Mouse (Mus musculus) MEL (cell line): Measurements from ENCODE around the gene Cep170.

Source experiments
- CTCF ChIP-seq, 3 experiments: IDR thresholded peaks in 2 of 3; conservative IDR thresholded peaks in 1 of 3; 2 replicates each; pipeline ENCODE4 v1.5.1; 2011 to 2012; ENCODE audit warnings: low read length in 3 of 3, low read depth in 2 of 3, mild to moderate bottlenecking in 2 of 3, improper control_type of control experiment in 1 of 3, inconsistent platforms in 1 of 3, mixed read lengths in 1 of 3, moderate library complexity in 1 of 3; ENCODE audit not compliant: control insufficient read depth in 1 of 3, insufficient read depth in 1 of 3, poor library complexity in 1 of 3, severe bottlenecking in 1 of 3
- POLR2A ChIP-seq, 2 experiments: IDR thresholded peaks; 2 replicates each; pipeline ENCODE4 v1.6.1; 2011 to 2012; ENCODE audit warnings: low read length in 2 of 2, mild to moderate bottlenecking in 2 of 2, control low read depth in 1 of 2, improper control_type of control experiment in 1 of 2, low read depth in 1 of 2, moderate library complexity in 1 of 2; ENCODE audit not compliant: control insufficient read depth in 1 of 2, insufficient read depth in 1 of 2, poor library complexity in 1 of 2
- RAD21 ChIP-seq: IDR thresholded peaks from 2 replicates; pipeline ENCODE4 v1.6.1; 2011; ENCODE audit warnings: mild to moderate bottlenecking, low read depth, low read length, improper control_type of control experiment
- UBTF ChIP-seq: IDR thresholded peaks from 2 replicates; pipeline ENCODE4 v1.6.1; 2012; ENCODE audit warnings: low read depth, mild to moderate bottlenecking, inconsistent platforms, low read length, improper control_type of control experiment, moderate library complexity, borderline replicate concordance; ENCODE audit not compliant: insufficient read depth

DNA sequence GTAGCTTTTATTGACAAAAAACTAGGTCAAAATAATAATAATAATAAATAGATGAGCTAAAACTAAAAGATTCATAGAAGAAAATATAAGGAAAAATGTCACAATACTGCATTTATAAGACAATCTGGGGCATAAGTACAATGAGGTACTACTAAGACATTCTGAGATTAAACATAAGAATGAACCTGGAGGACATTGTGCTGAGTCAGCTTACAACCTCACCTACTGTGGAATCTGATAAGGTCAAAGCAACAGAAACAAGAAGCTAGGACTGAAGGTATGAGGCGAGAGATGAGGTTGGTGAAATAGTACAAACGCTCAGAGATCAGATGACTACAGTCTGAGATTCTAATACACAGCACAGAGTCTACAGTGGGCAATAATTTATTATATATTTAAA is 86.5 kb downstream of the Cep170 start:
- TF ChIP-seq POLR2A (IDR thresholded peaks at IDR 0.05; ENCODE audit: control insufficient read depth in 1 of 2, insufficient read depth in 1 of 2, low read depth in 1 of 2, low read length in 2 of 2, poor library complexity in 1 of 2) (no peak), RAD21 (no peak), CTCF (IDR thresholded peaks at IDR 0.05 in 2 of 3, conservative IDR thresholded peaks at IDR 0.05 in 1 of 3; ENCODE audit: control insufficient read depth in 1 of 3, insufficient read depth in 1 of 3, low read depth in 2 of 3, low read length in 3 of 3, poor library complexity in 1 of 3, severe bottlenecking in 1 of 3) (no peak), UBTF (no peak)
